ENCODE assay signal across 21 mouse cellular contexts in genomic region chr2:44817787-44818186, GRCm38 (mm10).
"Had no signal": no experiment of that assay in that cellular context is flagged by ENCODE, and none has a peak within 500 bp of the region (broad histone marks: within the 10 kb centered on the region; RNA-seq: fewer than 3 reads in every experiment).

No protein-coding gene starts in this region.

- DNase-seq: kidney, adult 18-20 months; kidney, adult 9 months; kidney, postnatal 14 days; kidney, postnatal 4 days; liver; lung, adult 18-20 months; lung, postnatal 4 days; midbrain, embryonic 14.5 days; right cerebral cortex, adult 18-20 months; right cerebral cortex, postnatal 14 days; right cerebral cortex, postnatal 4 days; thymus, postnatal 36 days had no signal

- ATAC-seq: liver, embryonic 12.5 days had no signal

- H3K36me3 ChIP-seq: limb, embryonic 10.5 days; limb, embryonic 13.5 days; liver, embryonic 12.5 days; liver, embryonic 15.5 days; midbrain, embryonic 10.5 days; neural tube, embryonic 12.5 days; neural tube, embryonic 15.5 days; stomach, embryonic 15.5 days had no signal

- H3K27me3 ChIP-seq: limb, embryonic 13.5 days; liver, embryonic 12.5 days; liver, embryonic 15.5 days; megakaryocyte, embryonic 14.5 days; neural tube, embryonic 12.5 days; neural tube, embryonic 15.5 days; stomach, embryonic 15.5 days had no signal

- H3K9ac ChIP-seq: limb, embryonic 13.5 days; liver, embryonic 12.5 days; liver, embryonic 15.5 days; neural tube, embryonic 12.5 days; neural tube, embryonic 15.5 days; stomach, embryonic 15.5 days had no signal

- H3K9me3 ChIP-seq: limb, embryonic 10.5 days; limb, embryonic 13.5 days; liver, embryonic 12.5 days; liver, embryonic 15.5 days; megakaryocyte, embryonic 14.5 days; midbrain, embryonic 10.5 days; neural tube, embryonic 12.5 days; neural tube, embryonic 15.5 days; stomach, embryonic 15.5 days had no signal

- H3K4me1 ChIP-seq: limb, embryonic 10.5 days; limb, embryonic 13.5 days; liver, embryonic 15.5 days; midbrain, embryonic 10.5 days; neural tube, embryonic 12.5 days; neural tube, embryonic 15.5 days; stomach, embryonic 15.5 days had no signal

- H3K27ac ChIP-seq: limb, embryonic 10.5 days; limb, embryonic 13.5 days; liver, embryonic 12.5 days; liver, embryonic 15.5 days; midbrain, embryonic 10.5 days; neural tube, embryonic 12.5 days; neural tube, embryonic 15.5 days; stomach, embryonic 15.5 days had no signal

- H3K4me3 ChIP-seq: limb, embryonic 10.5 days; limb, embryonic 13.5 days; liver, embryonic 12.5 days; liver, embryonic 15.5 days; megakaryocyte, embryonic 14.5 days; midbrain, embryonic 10.5 days; neural tube, embryonic 12.5 days; neural tube, embryonic 15.5 days; stomach, embryonic 15.5 days had no signal

- H3K4me2 ChIP-seq: limb, embryonic 13.5 days; liver, embryonic 12.5 days; liver, embryonic 15.5 days; neural tube, embryonic 12.5 days; neural tube, embryonic 15.5 days; stomach, embryonic 15.5 days had no signal
